Mouse (Mus musculus) B cell, adult 67 days (primary cell): ENCODE measurements around the gene Gm49383. TPM values are rescaled to one million over a fixed set of nuclear protein-coding genes. Genes with fewer than 3 reads are reported as not detected.

Source experiments
- total RNA-seq, 2 experiments: library from RNA; stranded (reverse); gene quantifications; 4 replicates each; pipeline ENCODE4 v1.2.4; 2023

Gm49383 gene
- 1 to 10 TPM; 6.2 to 7.6 TPM for total RNA-seq

DNA sequence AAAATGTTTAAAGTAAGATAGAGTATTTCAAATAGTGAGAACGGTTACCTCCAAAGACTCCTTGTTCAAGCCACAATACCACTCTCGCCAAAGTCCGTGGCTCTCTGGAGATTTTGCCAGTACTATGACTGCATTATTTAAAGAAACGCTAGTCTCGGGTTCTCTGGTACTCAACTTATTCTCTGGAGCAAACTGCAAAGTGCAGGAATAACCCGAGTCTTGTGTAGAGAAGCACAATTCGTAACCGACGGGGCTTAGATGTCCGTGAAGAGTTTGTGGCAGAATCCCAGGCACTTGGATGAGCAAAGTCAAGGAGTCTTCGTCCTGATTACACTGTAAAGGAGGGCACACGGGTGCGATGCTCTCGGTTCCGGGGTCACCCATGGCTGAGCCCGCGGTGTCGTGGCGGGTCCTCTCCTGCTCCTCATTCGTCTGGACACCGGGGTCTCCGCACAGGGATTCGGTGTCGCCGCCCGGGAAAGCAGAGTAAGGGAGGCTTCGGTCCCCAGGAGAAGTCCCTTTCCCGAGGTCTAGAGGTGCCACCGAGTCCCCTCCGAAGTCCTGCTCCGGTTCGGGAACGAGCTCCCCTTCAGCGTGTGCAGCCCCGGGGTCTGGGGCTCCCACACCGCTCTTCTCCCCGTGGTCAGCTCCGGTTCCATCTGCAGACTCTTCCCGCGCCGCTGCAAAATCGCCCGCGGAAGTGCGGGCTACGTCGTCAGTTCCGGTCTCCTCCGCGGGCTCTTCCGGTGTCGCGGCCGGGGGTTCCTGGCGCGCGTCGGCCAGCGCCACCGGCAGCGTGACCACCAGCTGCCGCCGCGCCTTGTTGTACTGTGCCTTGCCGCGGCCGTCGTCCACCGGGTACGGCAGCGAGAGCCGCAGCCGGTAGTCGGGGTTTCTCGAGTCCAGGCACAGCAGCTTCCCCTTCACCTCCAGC lies at the start of gene Gm49383:
TSS of gene Gm49383 (minus strand) at position 661 of the 934 bp plus-strand sequence.

DNA sequence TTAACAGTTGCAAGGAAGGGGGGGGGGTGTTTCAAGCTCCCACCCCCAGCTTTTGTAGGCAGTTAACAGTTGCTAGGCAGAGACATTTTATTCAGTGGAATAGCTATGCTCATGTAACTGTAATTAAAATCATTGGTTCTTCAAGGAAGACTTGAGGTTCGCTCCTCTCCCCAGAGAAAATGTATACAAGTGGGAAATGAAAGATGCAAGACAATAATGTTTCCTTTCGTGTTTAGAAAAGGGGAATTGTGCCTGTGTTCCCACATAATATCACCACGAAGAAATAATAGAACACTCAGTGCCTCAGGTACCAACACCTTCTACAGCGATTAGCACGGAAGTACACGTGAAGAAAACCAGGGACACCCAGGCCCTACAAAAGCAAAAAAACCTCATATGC lies 44.0 kb upstream of the Gm49383 start, which contains the start of gene Klhdc1:
TSS of gene Klhdc1 (plus strand) at position 301 of the 400 bp plus-strand sequence.

DNA sequence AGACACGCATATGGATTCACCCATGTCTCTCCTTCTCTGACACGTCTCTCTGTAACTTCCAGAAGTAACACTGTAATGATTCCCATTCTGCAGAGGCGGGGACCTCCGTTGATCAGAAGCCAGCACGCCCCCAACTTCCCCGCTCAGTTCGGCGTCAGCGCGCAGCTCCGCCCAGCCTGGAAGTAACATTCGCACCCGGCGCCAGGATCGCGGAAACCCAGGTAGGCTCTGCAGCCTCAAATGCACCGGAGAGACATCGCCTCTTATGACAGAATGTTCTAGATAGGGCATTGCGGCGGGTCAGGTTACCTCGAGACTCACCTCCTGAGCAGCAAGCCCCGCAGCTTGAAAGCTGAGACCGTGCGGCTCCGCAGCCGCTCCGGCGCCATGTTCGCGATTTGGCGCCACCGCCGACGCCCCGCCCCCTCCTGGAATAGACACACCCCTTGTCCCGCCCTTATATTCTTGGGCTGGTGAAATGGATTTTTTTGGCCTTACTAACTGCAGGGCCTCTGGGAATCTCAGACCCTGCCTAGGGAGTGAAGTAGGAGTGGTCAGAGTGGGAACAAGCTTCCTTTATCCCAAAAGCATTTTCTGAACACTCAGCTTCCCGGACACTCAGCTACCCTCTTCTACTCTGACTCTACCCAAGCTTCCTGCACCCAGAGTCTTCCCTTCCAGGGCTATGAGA lies 31.0 kb upstream of the Gm49383 start, which contains the start of gene Pole2:
TSS of gene Pole2 (minus strand) at position 420 of the 691 bp plus-strand sequence.

DNA sequence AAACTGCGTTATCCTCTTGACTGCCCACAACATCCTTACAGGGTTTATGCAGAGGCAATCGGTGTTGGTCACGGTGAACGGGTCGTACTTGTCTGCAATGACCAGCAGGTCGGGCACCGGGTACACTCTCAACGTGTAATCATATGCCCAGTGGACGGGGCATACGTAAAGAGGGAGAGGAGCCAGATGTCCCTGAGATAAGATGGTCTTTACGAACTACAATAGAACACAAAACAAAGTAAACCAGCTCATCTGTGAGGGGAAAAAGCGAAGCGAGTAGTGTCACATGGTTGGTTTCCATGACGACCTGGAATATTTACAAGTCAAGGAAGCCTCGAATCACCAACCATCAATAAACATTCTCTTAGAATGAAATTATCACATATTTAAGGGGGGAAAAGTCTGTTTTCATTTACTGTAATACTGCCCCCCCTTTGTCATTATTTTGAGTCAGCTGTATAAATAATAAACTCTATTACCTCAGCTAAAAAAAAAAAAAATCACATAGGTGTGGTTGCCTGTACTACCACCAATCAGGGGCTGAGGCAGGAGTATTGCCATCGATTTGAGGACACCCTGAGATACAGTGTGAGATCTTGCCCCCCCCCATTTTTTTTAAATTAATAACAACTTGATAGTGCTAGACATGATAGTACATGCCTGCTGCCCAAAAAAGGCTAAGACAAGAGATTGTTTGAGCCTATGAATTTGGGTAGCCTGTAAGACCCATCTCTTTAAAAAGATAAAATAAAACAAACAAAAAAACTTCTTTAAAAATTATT lies 7.3 kb upstream of the Gm49383 start, which contains the start of gene Gm49384:
TSS of gene Gm49384 (minus strand) at position 216 of the 782 bp plus-strand sequence.

DNA sequence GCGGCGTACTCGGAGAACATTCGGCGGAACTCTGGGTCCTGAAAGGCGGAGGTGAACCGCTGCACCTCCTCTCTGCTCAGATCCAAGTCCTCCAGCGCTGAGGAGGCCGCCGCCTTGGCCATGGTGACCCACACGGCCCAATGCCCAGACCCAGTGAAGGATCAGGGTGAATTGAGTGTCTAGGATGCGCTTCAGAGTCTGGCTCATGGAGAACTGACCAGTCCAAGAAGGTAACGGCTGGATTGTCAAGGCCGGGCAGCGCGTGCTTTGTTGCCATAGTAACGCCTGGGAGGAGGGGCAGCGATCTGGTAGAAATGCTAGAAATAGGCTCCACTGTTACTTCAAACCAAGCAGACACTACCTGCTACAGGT lies 1.2 kb upstream of the Gm49383 start, which contains the start of gene Dnaaf2:
TSS of gene Dnaaf2 (minus strand) at position 266 of the 372 bp plus-strand sequence.

DNA sequence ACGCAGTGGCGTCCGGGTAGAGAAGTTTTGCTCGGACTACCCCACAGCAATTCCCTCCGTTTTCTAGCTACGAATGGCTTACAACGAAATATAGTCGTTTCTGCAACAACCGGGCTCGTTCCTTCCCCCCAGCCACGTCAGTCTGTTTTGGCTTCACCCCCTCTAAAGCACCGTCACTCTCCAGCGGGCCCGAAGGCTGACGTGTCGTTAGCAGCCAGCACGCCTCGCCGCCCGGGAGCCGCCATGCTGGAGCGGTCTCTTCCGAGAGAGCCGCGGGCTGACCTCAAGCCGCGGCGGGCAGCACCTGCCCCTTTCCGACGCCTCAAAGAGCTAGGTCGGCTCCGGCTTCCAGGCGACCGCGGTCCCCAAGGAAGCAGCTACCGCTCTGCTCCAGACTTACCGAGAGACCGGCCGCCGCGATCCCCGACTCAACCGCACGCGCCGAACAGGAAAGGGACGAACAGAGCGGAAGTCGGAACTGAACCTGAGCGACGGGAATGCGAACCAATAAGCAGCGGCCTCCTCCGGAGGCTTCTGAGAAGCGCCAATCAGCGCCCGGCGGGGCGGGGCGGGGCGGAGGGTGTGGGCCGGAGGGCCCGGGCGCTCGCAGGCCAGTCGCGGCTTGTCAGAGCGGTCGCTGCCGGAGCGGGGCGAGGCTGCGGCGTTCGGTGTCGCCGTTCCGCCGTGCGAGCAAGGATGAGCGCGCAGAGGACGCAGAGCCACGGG lies 13.2 kb downstream of the Gm49383 start, which contains the start of the genes Rpl36al and Mgat2:
TSS of gene Rpl36al (minus strand) at position 501 of the 726 bp plus-strand sequence.
TSS of gene Mgat2 (plus strand) at position 575 of the 726 bp plus-strand sequence.

DNA sequence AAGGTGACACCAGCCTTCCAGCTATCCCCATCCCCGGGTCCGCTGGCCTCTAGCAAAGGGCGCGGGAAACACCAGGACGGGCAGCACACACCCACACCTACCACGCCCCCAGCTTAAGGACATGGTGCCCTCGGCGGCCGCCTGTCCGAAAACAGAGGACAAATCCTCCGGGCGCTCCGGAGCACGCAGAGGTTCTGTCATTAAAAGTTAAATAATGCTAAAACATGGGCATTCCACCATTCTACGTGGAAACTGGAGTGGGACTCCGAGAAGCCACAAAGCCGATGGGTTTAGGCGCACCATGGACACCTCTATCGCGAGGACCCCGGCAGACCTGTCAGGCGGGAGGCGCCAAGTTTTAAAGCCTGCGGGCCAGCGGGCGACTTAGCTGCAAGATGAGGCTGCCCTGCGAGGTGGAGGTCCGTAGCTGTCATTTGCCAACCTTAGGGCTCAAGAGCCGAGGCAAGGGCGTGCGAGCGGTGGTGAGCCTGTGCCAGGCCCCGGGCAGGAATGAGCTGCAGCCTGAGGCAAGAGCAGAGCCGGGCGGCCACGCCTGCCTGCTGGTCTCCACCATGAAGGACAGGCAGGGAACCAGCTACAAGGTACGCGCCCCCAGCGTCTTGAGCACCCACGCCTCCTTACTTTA lies 28.3 kb downstream of the Gm49383 start, which contains the start of gene Lrr1:
TSS of gene Lrr1 (plus strand) at position 354 of the 646 bp plus-strand sequence.

DNA sequence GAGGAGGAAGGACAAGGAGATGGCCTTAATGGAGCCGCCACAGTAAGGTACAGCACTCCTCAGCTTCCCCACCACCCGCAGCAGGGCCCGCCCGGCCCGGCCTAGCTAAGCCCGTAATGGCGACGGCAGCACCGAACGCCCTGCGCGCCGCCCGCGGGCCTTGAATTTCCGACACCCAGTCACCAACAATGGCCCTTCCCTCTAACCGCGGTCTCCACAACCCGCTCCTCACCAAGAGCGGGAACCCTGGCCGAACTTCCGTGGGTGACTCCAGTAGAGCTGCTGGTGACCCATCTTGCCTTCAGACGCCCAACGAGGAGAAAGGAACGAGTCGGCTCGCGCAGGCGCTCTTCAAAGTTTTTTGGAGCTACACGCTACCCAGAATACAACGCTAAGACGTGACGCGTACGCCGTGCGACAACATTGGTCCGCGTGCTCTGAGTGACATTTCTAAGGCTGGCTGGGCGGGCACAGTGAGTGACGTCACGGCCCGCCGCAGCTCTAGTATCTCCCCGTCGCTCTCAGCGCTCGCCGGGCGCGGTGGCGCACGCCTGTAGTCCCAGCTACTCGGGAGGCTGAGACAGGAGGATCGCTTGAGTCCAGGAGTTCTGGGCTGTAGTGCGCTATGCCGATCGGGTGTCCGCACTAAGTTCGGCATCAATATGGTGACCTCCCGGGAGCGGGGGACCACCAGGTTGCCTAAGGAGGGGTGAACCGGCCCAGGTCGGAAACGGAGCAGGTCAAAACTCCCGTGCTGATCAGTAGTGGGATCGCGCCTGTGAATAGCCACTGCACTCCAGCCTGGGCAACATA lies 37.9 kb downstream of the Gm49383 start, which contains the start of gene Rps29:
TSS of gene Rps29 (minus strand) at position 422 of the 813 bp plus-strand sequence.

Other genes starting within 250 kb of the Gm49383 start
- 1,000 to 10,000 TPM; 5,005 to 5,064 TPM for gene Rps29, start 37.9 kb downstream of the Gm49383 start, total RNA-seq
- gene Lrr1, start 28.3 kb downstream of the Gm49383 start, total RNA-seq, result not detected
- 100 to 1,000 TPM; 369 to 396 TPM for gene Rpl36al, start 13.0 kb downstream of the Gm49383 start, total RNA-seq
- 10 to 100 TPM; 30.7 to 33.1 TPM for gene Mgat2, start 12.9 kb downstream of the Gm49383 start, total RNA-seq
- gene Dnaaf2, start 1.3 kb upstream of the Gm49383 start, total RNA-seq, result 1 to 10 TPM; 1.8 to 2.8 TPM
- gene Gm49384, start 7.2 kb upstream of the Gm49383 start, total RNA-seq, result 1 to 10 TPM; 4.1 to 8.5 TPM
- gene Pole2, start 31.1 kb upstream of the Gm49383 start, total RNA-seq, result 1 to 10 TPM; 2.4 to 3.8 TPM
- gene Klhdc1, start 44.1 kb upstream of the Gm49383 start, total RNA-seq, result 1 to 10 TPM; 7.6 to 8.3 TPM
- 10 to 100 TPM; 25.0 to 25.1 TPM for gene Klhdc2, start 99.6 kb upstream of the Gm49383 start, total RNA-seq
- gene Nemf, start 160.1 kb upstream of the Gm49383 start, total RNA-seq, result 100 to 1,000 TPM; 119 to 138 TPM
- 100 to 1,000 TPM; 309 to 322 TPM for gene Arf6, start 175.0 kb upstream of the Gm49383 start, total RNA-seq
- 10 to 100 TPM in 1 of 2 experiments, 1 to 10 TPM in 1; 7.1 to 10.3 TPM for gene Gm9887, start 175.4 kb upstream of the Gm49383 start, total RNA-seq